Mouse (Mus musculus) testis, adult 2 months (tissue): Measurements from ENCODE around the gene Snx13. TPM values are rescaled to one million over a fixed set of nuclear protein-coding genes. Genes with fewer than 3 reads are reported as not detected.

Source experiments
- H3K27ac ChIP-seq: fragments of 200-500 bp; 2 replicates; pipeline ENCODE4 v1.5.1; 2012; ENCODE audit warnings: low read depth, low read length; ENCODE audit not compliant: control insufficient read depth, insufficient read depth
- H3K27me3 ChIP-seq: fragments of 200-500 bp; 2 replicates; pipeline ENCODE4 v1.6.1; 2012; ENCODE audit warnings: mild to moderate bottlenecking, low read length, moderate library complexity; ENCODE audit not compliant: control insufficient read depth, insufficient read depth
- H3K36me3 ChIP-seq: fragments of 200-500 bp; 2 replicates; pipeline ENCODE4 v1.6.1; 2012; ENCODE audit warnings: mild to moderate bottlenecking, low read length; ENCODE audit not compliant: control insufficient read depth, insufficient read depth
- H3K4me1 ChIP-seq: fragments of 200-500 bp; 2 replicates; pipeline ENCODE4 v1.6.1; 2012; ENCODE audit warnings: low read length; ENCODE audit not compliant: control insufficient read depth, insufficient read depth
- H3K4me3 ChIP-seq: fragments of 200-500 bp; 2 replicates; pipeline ENCODE4 v1.5.1; 2012; ENCODE audit warnings: low read depth, mild to moderate bottlenecking, low read length, moderate library complexity, mixed read lengths; ENCODE audit not compliant: control insufficient read depth
- CTCF ChIP-seq: fragments of 200-500 bp; IDR thresholded peaks from 2 replicates; pipeline ENCODE4 v1.5.1; 2012; ENCODE audit warnings: low read depth, mild to moderate bottlenecking, inconsistent platforms, low read length, moderate library complexity; ENCODE audit not compliant: control insufficient read depth, insufficient read depth, insufficient replicate concordance
- POLR2A ChIP-seq: fragments of 200-500 bp; IDR thresholded peaks from 2 replicates; pipeline ENCODE4 v1.6.1; 2012; ENCODE audit warnings: low read depth, mild to moderate bottlenecking, inconsistent platforms, low read length, moderate library complexity; ENCODE audit not compliant: control insufficient read depth
- polyA plus RNA-seq: library from polyadenylated mRNA; depleted of rRNA; stranded (reverse); fragments of >200 nt; gene quantifications from 2 replicates; pipeline ENCODE4 v1.2.3, GENCODE M21; 2012

Snx13 gene
- polyA plus RNA-seq, 1 experiment = 12.0 TPM

- TF ChIP-seq CTCF = no peak
- TF ChIP-seq POLR2A = no peak
- Histone ChIP-seq H3K27ac (no peak overlapping the region), H3K4me3 (no peak overlapping the region), H3K27me3 (no peaks in the 10 kb centered on the region), H3K4me1 (no peaks in the 10 kb centered on the region), H3K36me3 (no peaks in the 10 kb centered on the region)
Observed at GRCm38 (mm10) chr12:35011462-35011861, 35.5 kb upstream of the Snx13 start.

GRCm38 (mm10) chr12:35013950-35014349 is 33.0 kb upstream of the Snx13 start:
- TF ChIP-seq CTCF (no peak), POLR2A (no peak)
- H3K27me3 ChIP-seq = no peaks in the 10 kb centered on the region
- no peak overlapping the region for H3K4me3 ChIP-seq
- no peaks in the 10 kb centered on the region for H3K4me1 ChIP-seq
- H3K36me3 ChIP-seq = no peaks in the 10 kb centered on the region
- no peak overlapping the region for H3K27ac ChIP-seq

- Histone ChIP-seq H3K4me1 (no peaks in the 10 kb centered on the region), H3K4me3 (no peak overlapping the region), H3K27me3 (no peaks in the 10 kb centered on the region), H3K27ac (no peak overlapping the region), H3K36me3 (no peaks in the 10 kb centered on the region)
- TF ChIP-seq CTCF (no peak), POLR2A (no peak)
Observed at GRCm38 (mm10) chr12:35016056-35016455, 30.9 kb upstream of the Snx13 start.

GRCm38 (mm10) chr12:35016481-35017250 is 30.3 kb upstream of the Snx13 start:
- no peak overlapping the region for H3K27ac ChIP-seq
- TF ChIP-seq POLR2A (no peak), CTCF (no peak)
- H3K36me3 ChIP-seq = no peaks in the 10 kb centered on the region

GRCm38 (mm10) chr12:35018679-35019237 is 28.2 kb upstream of the Snx13 start:
- H3K36me3 ChIP-seq = no peaks in the 10 kb centered on the region
- no peak overlapping the region for H3K4me3 ChIP-seq
- no peaks in the 10 kb centered on the region for H3K27me3 ChIP-seq
- no peak overlapping the region for H3K27ac ChIP-seq
- TF ChIP-seq CTCF (no peak), POLR2A (no peak)
- H3K4me1 ChIP-seq = no peaks in the 10 kb centered on the region

More at GRCm38 (mm10) chr12:35016481-35017250, 30.3 kb upstream of the Snx13 start:
- no peaks in the 10 kb centered on the region for H3K4me1 ChIP-seq
- H3K4me3 ChIP-seq = no peak overlapping the region
- H3K27me3 ChIP-seq = no peaks in the 10 kb centered on the region

GRCm38 (mm10) chr12:35021285-35021684 is 25.7 kb upstream of the Snx13 start:
- H3K27ac ChIP-seq = no peak overlapping the region
- no peaks in the 10 kb centered on the region for H3K36me3 ChIP-seq
- no peak for TF ChIP-seq CTCF
- TF ChIP-seq POLR2A = no peak
- H3K4me1 ChIP-seq = no peaks in the 10 kb centered on the region
- H3K27me3 ChIP-seq = no peaks in the 10 kb centered on the region
- no peak overlapping the region for H3K4me3 ChIP-seq

GRCm38 (mm10) chr12:35022066-35022465 is 24.9 kb upstream of the Snx13 start:
- no peaks in the 10 kb centered on the region for H3K27me3 ChIP-seq
- H3K4me3 ChIP-seq = no peak overlapping the region
- TF ChIP-seq CTCF (no peak), POLR2A (no peak)
- no peaks in the 10 kb centered on the region for H3K4me1 ChIP-seq
- H3K27ac ChIP-seq = no peak overlapping the region
- H3K36me3 ChIP-seq = no peaks in the 10 kb centered on the region
